Mouse (Mus musculus) myocyte (in vitro differentiated cells): ENCODE results near the gene Ubd.

Experiments
- CEBPB ChIP-seq: IDR thresholded peaks from 2 replicates; pipeline ENCODE4 v1.6.1; 2011; ENCODE audit warnings: mild to moderate bottlenecking, moderate library complexity; ENCODE audit not compliant: poor library complexity, insufficient read depth, severe bottlenecking
- E2F4 ChIP-seq: IDR thresholded peaks from one replicate; pipeline ENCODE4 v1.6.1; 2011; ENCODE audit warnings: mild to moderate bottlenecking, control low read depth, moderate library complexity; ENCODE audit not compliant: insufficient read depth
- MAX ChIP-seq: IDR thresholded peaks from one replicate; pipeline ENCODE4 v1.6.1; 2011; ENCODE audit warnings: low read depth, mild to moderate bottlenecking, control low read depth
- MYOD1 ChIP-seq, 3 experiments: IDR thresholded peaks; one replicate each; pipeline ENCODE4 v1.6.1; 2011; ENCODE audit warnings: control low read depth in 2 of 3, low read depth in 2 of 3, mild to moderate bottlenecking in 2 of 3, moderate library complexity in 1 of 3; ENCODE audit not compliant: insufficient read length in 2 of 3, control insufficient read depth in 1 of 3
- MYOG ChIP-seq, 3 experiments: IDR thresholded peaks; one replicate each; pipeline ENCODE4 v1.6.1; 2011; ENCODE audit warnings: control low read depth in 2 of 3, low read depth in 2 of 3, mild to moderate bottlenecking in 2 of 3; ENCODE audit not compliant: insufficient read length in 2 of 3, control insufficient read depth in 1 of 3, insufficient read depth in 1 of 3
- POLR2A ChIP-seq: IDR thresholded peaks from one replicate; pipeline ENCODE4 v1.6.1; 2011; ENCODE audit warnings: low read depth, mild to moderate bottlenecking, control low read depth, moderate library complexity; ENCODE audit not compliant: insufficient read length
- POLR2AphosphoS2 ChIP-seq: IDR thresholded peaks from one replicate; pipeline ENCODE4 v1.6.1; 2011; ENCODE audit warnings: low read depth, control low read depth; ENCODE audit not compliant: insufficient read length
- REST ChIP-seq: IDR thresholded peaks from one replicate; pipeline ENCODE4 v1.6.1; 2011; ENCODE audit warnings: mild to moderate bottlenecking, control low read depth, moderate library complexity; ENCODE audit not compliant: insufficient read depth, insufficient read length
- SRF ChIP-seq: IDR thresholded peaks from one replicate; pipeline ENCODE4 v1.6.1; 2011; ENCODE audit warnings: low read depth; ENCODE audit not compliant: control insufficient read depth, insufficient read length
- TCF12 ChIP-seq: IDR thresholded peaks from one replicate; pipeline ENCODE4 v1.6.1; 2011; ENCODE audit warnings: mild to moderate bottlenecking, control low read depth; ENCODE audit not compliant: poor library complexity, insufficient read depth, severe bottlenecking
- TCF3 ChIP-seq: IDR thresholded peaks from one replicate; pipeline ENCODE4 v1.6.1; 2011; ENCODE audit warnings: low read depth, control low read depth; ENCODE audit not compliant: insufficient read length
- USF1 ChIP-seq: IDR thresholded peaks from one replicate; pipeline ENCODE4 v1.6.1; 2011; ENCODE audit warnings: low read depth, mild to moderate bottlenecking, control low read depth, moderate library complexity

DNA sequence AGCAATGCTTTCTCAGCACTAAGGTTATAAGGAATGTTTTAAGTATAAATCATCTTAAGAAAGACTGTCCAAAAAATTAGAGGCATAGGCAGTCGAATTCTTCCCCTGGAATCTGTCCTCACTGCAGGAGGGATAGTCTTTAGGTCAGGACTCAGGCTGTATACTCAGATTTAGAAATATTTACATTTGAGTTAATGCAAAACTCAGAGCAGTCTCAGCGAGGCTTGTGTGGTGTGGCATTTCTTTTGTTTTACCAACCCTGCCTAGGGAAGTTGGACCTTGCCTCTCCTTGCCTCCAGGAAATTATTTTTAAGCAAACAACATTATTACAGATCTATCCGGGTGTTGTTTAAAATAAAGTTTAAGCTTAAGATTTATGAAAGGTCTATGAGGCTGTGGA lies 48.5 kb downstream of the Ubd start:
- TF ChIP-seq POLR2A: no peak
- TF ChIP-seq POLR2AphosphoS2: no peak
- no peak for TF ChIP-seq USF1
- TF ChIP-seq CEBPB: no peak
- TF ChIP-seq MAX: no peak
- no peak for TF ChIP-seq MYOG (IDR thresholded peaks at IDR 0.05; ENCODE audit: control insufficient read depth in 1 of 3, insufficient read depth in 1 of 3, insufficient read length in 2 of 3, low read depth in 2 of 3)
- no peak for TF ChIP-seq MYOD1 (IDR thresholded peaks at IDR 0.05; ENCODE audit: control insufficient read depth in 1 of 3, insufficient read length in 2 of 3, low read depth in 2 of 3)
- no peak for TF ChIP-seq TCF12
- no peak for TF ChIP-seq TCF3
- TF ChIP-seq REST: no peak
- no peak for TF ChIP-seq E2F4
- TF ChIP-seq SRF: no peak
